8 mouse cellular contexts compared by ENCODE assay signal in genomic region chr19:32760499-32760898, GRCm38 (mm10). TPM values are rescaled to one million over a fixed set of nuclear protein-coding genes. Genes with fewer than 3 reads are reported as not detected.
DNase-seq lines count a peak whose midpoint lies in the region; ATAC-seq and TF ChIP-seq lines count a peak whose summit lies in the region.

No protein-coding gene starts in this region.

- peak overlapping the region; percentile 75 for H3K4me3 ChIP-seq in heart, embryonic 10.5 days
- H3K4me3 ChIP-seq in bone marrow macrophage, adult 2 months (ENCODE audit: insufficient read depth, low read length) = peak overlapping the region; percentile 57
- peak overlapping the region; percentile 92 for H3K4me3 ChIP-seq in hindbrain, embryonic 14.5 days (replicated peaks; ENCODE audit: low read length)
- peak overlapping the region; percentile 35 for H3K4me3 ChIP-seq in midbrain, embryonic 13.5 days (replicated peaks)

- intact Hi-C loops in heart, postnatal 14 days (cut with DNase I) = loop anchor here (5.0 kb wide), 1 partner anchor 42 kb away; no protein-coding TSS in a partner anchor
- intact Hi-C loops in left cerebral cortex, postnatal 10 days (cut with DNase I) = loop anchor here (5.0 kb wide), 1 partner anchor 47 kb away; no protein-coding TSS in a partner anchor

- H3K9ac ChIP-seq in hindbrain, embryonic 14.5 days = peak overlapping the region; percentile 56
- H3K9ac ChIP-seq in midbrain, embryonic 13.5 days (replicated peaks) = peak overlapping the region; percentile 51

- H3K27ac ChIP-seq in heart, embryonic 10.5 days = no peak overlapping the region
- H3K27ac ChIP-seq in bone marrow macrophage, adult 2 months (ENCODE audit: insufficient read depth, low read depth, low read length) = peak overlapping the region; percentile 35
- no peak overlapping the region for H3K27ac ChIP-seq in hindbrain, embryonic 14.5 days
- H3K27ac ChIP-seq in midbrain, embryonic 13.5 days = no peak overlapping the region

- H3K9me3 ChIP-seq in heart, embryonic 10.5 days = no peaks in the 10 kb centered on the region
- H3K9me3 ChIP-seq in hindbrain, embryonic 14.5 days (ENCODE audit: control insufficient read depth, low read length) = no peaks in the 10 kb centered on the region
- H3K9me3 ChIP-seq in midbrain, embryonic 13.5 days = no peaks in the 10 kb centered on the region

- peak overlapping the region; percentile 99 for H3K4me2 ChIP-seq in hindbrain, embryonic 14.5 days (replicated peaks)
- peak overlapping the region; percentile 92 for H3K4me2 ChIP-seq in midbrain, embryonic 13.5 days (replicated peaks)

- no peaks in the 10 kb centered on the region for H3K27me3 ChIP-seq in heart, embryonic 10.5 days (ENCODE audit: insufficient read depth, poor library complexity, severe bottlenecking)
- no peaks in the 10 kb centered on the region for H3K27me3 ChIP-seq in hindbrain, embryonic 14.5 days (ENCODE audit: control insufficient read depth, insufficient read depth, low read length)
- no peaks in the 10 kb centered on the region for H3K27me3 ChIP-seq in midbrain, embryonic 13.5 days

- no peak for ATAC-seq in hindbrain, embryonic 14.5 days (ENCODE audit: low FRiP score)
- ATAC-seq in midbrain, embryonic 13.5 days = no peak

- peaks cover 8% of the 10 kb centered on the region for H3K4me1 ChIP-seq in heart, embryonic 10.5 days
- peaks cover 11% of the 10 kb centered on the region for H3K4me1 ChIP-seq in bone marrow macrophage, adult 2 months (ENCODE audit: control insufficient read depth, insufficient read depth, low read length)
- H3K4me1 ChIP-seq in hindbrain, embryonic 14.5 days (replicated peaks; ENCODE audit: control insufficient read depth, insufficient read depth, low read length) = peaks cover 38% of the 10 kb centered on the region
- H3K4me1 ChIP-seq in midbrain, embryonic 13.5 days (replicated peaks) = peaks cover 46% of the 10 kb centered on the region

- WGBS in heart, embryonic 10.5 days = 54% methylated on average over 6 of the region's 6 CpGs
- WGBS in hindbrain, embryonic 14.5 days = 25% methylated on average over 6 of the region's 6 CpGs
- WGBS in midbrain, embryonic 13.5 days = 25% methylated on average over 6 of the region's 6 CpGs

- no peaks in the 10 kb centered on the region for H3K36me3 ChIP-seq in heart, embryonic 10.5 days
- H3K36me3 ChIP-seq in hindbrain, embryonic 14.5 days (replicated peaks; ENCODE audit: control insufficient read depth, insufficient read depth) = no peaks in the 10 kb centered on the region
- no peaks in the 10 kb centered on the region for H3K36me3 ChIP-seq in midbrain, embryonic 13.5 days

- no peak for TF ChIP-seq POLR2A in bone marrow macrophage, adult 2 months (IDR thresholded peaks at IDR 0.05; ENCODE audit: borderline replicate concordance, low read depth, low read length)

- TF ChIP-seq CTCF in bone marrow macrophage, adult 2 months (IDR thresholded peaks at IDR 0.05; ENCODE audit: low read depth, low read length) = no peak

- DNase-seq in heart, embryonic 10.5 days (ENCODE audit: low spot score) = no peak
- DNase-seq in heart, postnatal 14 days = no peak
- DNase-seq in hindbrain, embryonic 14.5 days (ENCODE audit: low spot score) = no peak
- no peak for DNase-seq in frontal cortex, adult 2 months (ENCODE audit: extremely low spot score in 1 of 2, low spot score in 1 of 2)
- no peak for DNase-seq in layer of hippocampus, postnatal 36 days
- DNase-seq in left cerebral cortex, postnatal 10 days (ENCODE audit: extremely low spot score in 1 of 2, low spot score in 2 of 2) = no peak

RNA-seq across cellular contexts. Expression of gene Pten, which starts 3.2 kb away (rescaled TPM):
- 4.3 and 5.4 TPM in 2 replicates for polyA plus RNA-seq in heart, embryonic 10.5 days (2016; fragmentation: Nextera tagmentation; extraction: Ambion mirVana)
- 10 to 100 TPM; 65.4 to 66.3 TPM for total RNA-seq in heart, postnatal 14 days (2021)
- polyA plus RNA-seq in bone marrow macrophage, adult 2 months (2012; ENCODE audit: insufficient read depth, insufficient read length, missing spikeins) = 62.7 and 70.4 TPM in 2 replicates
- 21.8 and 22.8 TPM in 2 replicates for polyA plus RNA-seq in hindbrain, embryonic 14.5 days (2014; fragmentation: Nextera tagmentation; extraction: Ambion mirVana)
- 11.1 and 11.7 TPM in 2 replicates for polyA plus RNA-seq in midbrain, embryonic 13.5 days (2015; fragmentation: Nextera tagmentation; extraction: Ambion mirVana)
- 64.6 and 66.3 TPM in 2 replicates for polyA plus RNA-seq in frontal cortex, adult 2 months (2012; rRNA removed)
- total RNA-seq in layer of hippocampus, postnatal 36 days (2021) = 100 to 1,000 TPM; 120 to 127 TPM
- total RNA-seq in left cerebral cortex, postnatal 10 days (2021) = 100 to 1,000 TPM; 156 to 162 TPM

RNA-seq across cellular contexts. Expression of gene Atad1, which starts 20.9 kb away (rescaled TPM):
- 63.4 and 68.1 TPM in 2 replicates for polyA plus RNA-seq in heart, embryonic 10.5 days (2016; fragmentation: Nextera tagmentation; extraction: Ambion mirVana)
- 10 to 100 TPM; 68.7 to 72.1 TPM for total RNA-seq in heart, postnatal 14 days (2021)
- polyA plus RNA-seq in bone marrow macrophage, adult 2 months (2012; ENCODE audit: insufficient read depth, insufficient read length, missing spikeins) = 52.2 and 75.6 TPM in 2 replicates
- polyA plus RNA-seq in hindbrain, embryonic 14.5 days (2014; fragmentation: Nextera tagmentation; extraction: Ambion mirVana) = 128 and 144 TPM in 2 replicates
- 115 and 133 TPM in 2 replicates for polyA plus RNA-seq in midbrain, embryonic 13.5 days (2015; fragmentation: Nextera tagmentation; extraction: Ambion mirVana)
- 66.8 and 70.7 TPM in 2 replicates for polyA plus RNA-seq in frontal cortex, adult 2 months (2012; rRNA removed)
- 100 to 1,000 TPM in 1 of 2 experiments, 10 to 100 TPM in 1; 96.8 to 101 TPM for total RNA-seq in layer of hippocampus, postnatal 36 days (2021)
- total RNA-seq in left cerebral cortex, postnatal 10 days (2021) = 100 to 1,000 TPM; 111 to 124 TPM

Comparison
In these comparisons a context has a peak if more than half of its experiments do, and no peak if none do; other contexts are left out.
1. H3K4me3 ChIP-seq: peak in every context shown above with its lines; median percentile 92 in hindbrain, embryonic 14.5 days; 75 in heart, embryonic 10.5 days; 57 in bone marrow macrophage, adult 2 months; 35 in midbrain, embryonic 13.5 days.